Mouse (Mus musculus) liver, adult (tissue): ENCODE results near the gene 1700018B08Rik.

Experiments
- GATA4 ChIP-seq: IDR thresholded peaks from 2 replicates; pipeline ENCODE4 v1.6.1; 2014; ENCODE audit warnings: mild to moderate bottlenecking, low read length; ENCODE audit not compliant: insufficient replicate concordance

1700018B08Rik gene

GRCm38 (mm10) chr8:121575661-121576060 lies 31.5 kb upstream of the 1700018B08Rik start:
- TF ChIP-seq GATA4 = no peak

- TF ChIP-seq GATA4 = no peak
These were observed 29.2 kb upstream of the 1700018B08Rik start for GRCm38 (mm10) chr8:121573275-121573674.

- no peak for TF ChIP-seq GATA4
These were observed 28.0 kb upstream of the 1700018B08Rik start for GRCm38 (mm10) chr8:121572121-121572520.

- no peak for TF ChIP-seq GATA4
These were observed 26.7 kb upstream of the 1700018B08Rik start for GRCm38 (mm10) chr8:121570801-121571200.

- no peak for TF ChIP-seq GATA4
These were observed 26.2 kb upstream of the 1700018B08Rik start for GRCm38 (mm10) chr8:121570335-121570734.

- TF ChIP-seq GATA4 = no peak
These were observed 24.2 kb upstream of the 1700018B08Rik start for GRCm38 (mm10) chr8:121568321-121568720.

GRCm38 (mm10) chr8:121563701-121564100 lies 19.6 kb upstream of the 1700018B08Rik start:
- no peak for TF ChIP-seq GATA4

GRCm38 (mm10) chr8:121562941-121563351 lies 18.8 kb upstream of the 1700018B08Rik start:
- TF ChIP-seq GATA4 = no peak; the same call in 1 of the 2 replicates

- no peak for TF ChIP-seq GATA4
These were observed 17.7 kb upstream of the 1700018B08Rik start for GRCm38 (mm10) chr8:121561636-121562345.

GRCm38 (mm10) chr8:121560432-121561100 lies 16.4 kb upstream of the 1700018B08Rik start:
- TF ChIP-seq GATA4 = no peak

- no peak for TF ChIP-seq GATA4
These were observed 15.7 kb upstream of the 1700018B08Rik start for GRCm38 (mm10) chr8:121559801-121560200.

GRCm38 (mm10) chr8:121558538-121558937 lies 14.4 kb upstream of the 1700018B08Rik start:
- no peak for TF ChIP-seq GATA4

- TF ChIP-seq GATA4 = no peak
These were observed 13.6 kb upstream of the 1700018B08Rik start for GRCm38 (mm10) chr8:121557746-121558145.

GRCm38 (mm10) chr8:121553831-121554475 lies 9.8 kb upstream of the 1700018B08Rik start:
- no peak for TF ChIP-seq GATA4

- TF ChIP-seq GATA4 = no peak
These were observed 8.4 kb upstream of the 1700018B08Rik start for GRCm38 (mm10) chr8:121552506-121552905.
